Mouse (Mus musculus) cortical plate, adult 2 months (tissue): Measurements from ENCODE around the gene Gif. TPM values are rescaled to one million over a fixed set of nuclear protein-coding genes. Genes with fewer than 3 reads are reported as not detected.

ENCODE experiments used
- H3K27ac ChIP-seq: fragments of 200-500 bp; 2 replicates; pipeline ENCODE4 v1.5.1; 2012; ENCODE audit warnings: low read length, control low read depth, inconsistent platforms; ENCODE audit not compliant: insufficient read depth
- H3K4me1 ChIP-seq: fragments of 200-500 bp; 2 replicates; pipeline ENCODE4 v1.6.1; 2011; ENCODE audit warnings: low read length; ENCODE audit not compliant: control insufficient read depth, insufficient read depth
- H3K4me3 ChIP-seq: fragments of 200-500 bp; 2 replicates; pipeline ENCODE4 v1.5.1; 2011; ENCODE audit warnings: mild to moderate bottlenecking, low read length, control low read depth; ENCODE audit not compliant: insufficient read depth
- CTCF ChIP-seq: fragments of 200-500 bp; IDR thresholded peaks from 2 replicates; pipeline ENCODE4 v1.5.1; 2011; ENCODE audit warnings: mild to moderate bottlenecking, control low read depth, low read length; ENCODE audit not compliant: insufficient read depth; ENCODE audit errors: extremely low read depth
- POLR2A ChIP-seq: fragments of 200-500 bp; IDR thresholded peaks from 2 replicates; pipeline ENCODE4 v1.6.1; 2011; ENCODE audit warnings: mild to moderate bottlenecking, low read length, control low read depth; ENCODE audit not compliant: insufficient read depth; ENCODE audit errors: extremely low read depth
- polyA plus RNA-seq: library from polyadenylated mRNA; depleted of rRNA; stranded (reverse); fragments of >200 nt; gene quantifications from 2 replicates; pipeline ENCODE4 v1.2.3, GENCODE M21; 2012; rRNA removed

Gif gene
- not detected in 2 replicates for polyA plus RNA-seq

GRCm38 (mm10) chr19:11747298-11747697 is at the start of gene Gif:
Gene Gif (plus strand): TSS chr19:11747554.
- H3K27ac ChIP-seq, result no peak within 1 kb of the TSS
- TF ChIP-seq POLR2A (no peak), CTCF (no peak)
- no peak within 1 kb of the TSS for H3K4me3 ChIP-seq
- H3K4me1 ChIP-seq, result no peaks in the 10 kb centered on the region

- Histone ChIP-seq H3K4me1 (no peaks in the 10 kb centered on the region), H3K4me3 (no peak overlapping the region), H3K27ac (no peak overlapping the region)
- no peak for TF ChIP-seq CTCF
- no peak for TF ChIP-seq POLR2A
Measured at GRCm38 (mm10) chr19:11698342-11698741, 49.0 kb upstream of the Gif start.

GRCm38 (mm10) chr19:11712451-11712850 is 34.9 kb upstream of the Gif start:
- no peaks in the 10 kb centered on the region for H3K4me1 ChIP-seq
- TF ChIP-seq CTCF (no peak), POLR2A (no peak)
- no peak overlapping the region for H3K27ac ChIP-seq
- no peak overlapping the region for H3K4me3 ChIP-seq

- TF ChIP-seq CTCF (no peak), POLR2A (no peak)
- Histone ChIP-seq H3K4me1 (no peaks in the 10 kb centered on the region), H3K27ac (no peak overlapping the region), H3K4me3 (no peak overlapping the region)
Measured at GRCm38 (mm10) chr19:11720071-11720470, 27.3 kb upstream of the Gif start.

- H3K4me1 ChIP-seq, result no peaks in the 10 kb centered on the region
- TF ChIP-seq CTCF (no peak), POLR2A (no peak)
- no peak overlapping the region for H3K4me3 ChIP-seq
- H3K27ac ChIP-seq, result no peak overlapping the region
Measured at GRCm38 (mm10) chr19:11723870-11724269, 23.5 kb upstream of the Gif start.

- Histone ChIP-seq H3K4me1 (no peaks in the 10 kb centered on the region), H3K27ac (no peak overlapping the region), H3K4me3 (no peak overlapping the region)
- TF ChIP-seq POLR2A (no peak), CTCF (no peak)
Measured at GRCm38 (mm10) chr19:11724275-11724674, 23.1 kb upstream of the Gif start.

- no peak overlapping the region for H3K27ac ChIP-seq
- no peak overlapping the region for H3K4me3 ChIP-seq
- TF ChIP-seq POLR2A (no peak), CTCF (no peak)
- H3K4me1 ChIP-seq, result no peaks in the 10 kb centered on the region
Measured at GRCm38 (mm10) chr19:11725915-11726314, 21.4 kb upstream of the Gif start.

- TF ChIP-seq POLR2A, result no peak
- TF ChIP-seq CTCF, result no peak
Measured at GRCm38 (mm10) chr19:11727304-11727703, 20.1 kb upstream of the Gif start.

GRCm38 (mm10) chr19:11730278-11730677 is 17.1 kb upstream of the Gif start:
- Histone ChIP-seq H3K4me1 (no peaks in the 10 kb centered on the region), H3K27ac (no peak overlapping the region), H3K4me3 (no peak overlapping the region)
- no peak for TF ChIP-seq CTCF
- no peak for TF ChIP-seq POLR2A

More at GRCm38 (mm10) chr19:11727304-11727703, 20.1 kb upstream of the Gif start:
- Histone ChIP-seq H3K4me1 (no peaks in the 10 kb centered on the region), H3K4me3 (no peak overlapping the region), H3K27ac (no peak overlapping the region)

GRCm38 (mm10) chr19:11736455-11736854 is 10.9 kb upstream of the Gif start:
- no peak overlapping the region for H3K27ac ChIP-seq
- no peaks in the 10 kb centered on the region for H3K4me1 ChIP-seq
- H3K4me3 ChIP-seq, result no peak overlapping the region
- TF ChIP-seq POLR2A, result no peak
- no peak for TF ChIP-seq CTCF

- no peak overlapping the region for H3K27ac ChIP-seq
- no peak overlapping the region for H3K4me3 ChIP-seq
- no peaks in the 10 kb centered on the region for H3K4me1 ChIP-seq
- TF ChIP-seq POLR2A, result no peak
- no peak for TF ChIP-seq CTCF
Measured at GRCm38 (mm10) chr19:11745680-11746079, 1.7 kb upstream of the Gif start.
